Mouse (Mus musculus) megakaryocyte progenitor cell, adult 5-6 weeks (primary cell): ENCODE measurements around the gene Tmem117. TPM values are rescaled to one million over a fixed set of nuclear protein-coding genes. Genes with fewer than 3 reads are reported as not detected.

Experiments used
- ATAC-seq: replicated peaks from 2 replicates; pipeline ENCODE4 v1.8.0; 2016; ENCODE audit warnings: mild to moderate bottlenecking, moderate TSS enrichment, inconsistent platforms; ENCODE audit not compliant: poor library complexity
- total RNA-seq, 2 experiments: library from RNA; stranded (forward) in 1 of 2; stranded (reverse) in 1 of 2; fragments of 157-497, 149-512 nt in 1 of 2; fragments of 200-1000 nt in 1 of 2; gene quantifications; 2 replicates each; pipeline versions ENCODE4 v1.2.3 to v1.2.4; 2015 to 2017

Tmem117 gene
- total RNA-seq (2015) (not detected in 2 replicates), total RNA-seq (2017) (not detected in 2 replicates)

GRCm38 (mm10) chr15:94628830-94629601 is at the start of gene Tmem117:
Gene Tmem117, plus strand, starts transcription at chr15:94629232.
- peak; percentile 76 for ATAC-seq

- no peak for ATAC-seq
Measured at GRCm38 (mm10) chr15:94582000-94582593, 46.9 kb upstream of the Tmem117 start.

- ATAC-seq, result no peak
Measured at GRCm38 (mm10) chr15:94583153-94583552, 45.9 kb upstream of the Tmem117 start.

GRCm38 (mm10) chr15:94584738-94585137 is 44.3 kb upstream of the Tmem117 start:
- ATAC-seq, result 0 out of 2 replicates have a peak, but pooled peaks have one; percentile 40

- no peak for ATAC-seq
Measured at GRCm38 (mm10) chr15:94587826-94588715, 41.0 kb upstream of the Tmem117 start.

- ATAC-seq, result peak; percentile 96
Measured at GRCm38 (mm10) chr15:94589219-94590075, 39.6 kb upstream of the Tmem117 start, which contains the start of gene Twf1. Gene Twf1, minus strand, starts transcription at chr15:94589889.

GRCm38 (mm10) chr15:94590083-94590482 is 38.9 kb upstream of the Tmem117 start:
- ATAC-seq, result no peak

- peak; percentile 30 for ATAC-seq
Measured at GRCm38 (mm10) chr15:94591356-94591755, 37.7 kb upstream of the Tmem117 start.

- ATAC-seq, result no peak
Measured at GRCm38 (mm10) chr15:94593586-94593985, 35.4 kb upstream of the Tmem117 start.

- no peak for ATAC-seq
Measured at GRCm38 (mm10) chr15:94600145-94600707, 28.8 kb upstream of the Tmem117 start.

- ATAC-seq, result peak; percentile 98
Measured at GRCm38 (mm10) chr15:94601339-94601738, 27.7 kb upstream of the Tmem117 start.

GRCm38 (mm10) chr15:94602441-94602840 is 26.6 kb upstream of the Tmem117 start:
- ATAC-seq, result no peak

GRCm38 (mm10) chr15:94607768-94608167 is 21.3 kb upstream of the Tmem117 start:
- no peak for ATAC-seq

GRCm38 (mm10) chr15:94616036-94616435 is 13.0 kb upstream of the Tmem117 start:
- no peak for ATAC-seq

- no peak for ATAC-seq
Measured at GRCm38 (mm10) chr15:94620909-94621308, 8.1 kb upstream of the Tmem117 start.

GRCm38 (mm10) chr15:94628463-94628829 is 586 bp upstream of the Tmem117 start:
- ATAC-seq, result no peak

GRCm38 (mm10) chr15:94630553-94630952 is 1.5 kb downstream of the Tmem117 start:
- no peak for ATAC-seq

- no peak for ATAC-seq
Measured at GRCm38 (mm10) chr15:94634524-94634923, 5.5 kb downstream of the Tmem117 start.

- no peak for ATAC-seq
Measured at GRCm38 (mm10) chr15:94638207-94638606, 9.2 kb downstream of the Tmem117 start.

- no peak for ATAC-seq
Measured at GRCm38 (mm10) chr15:94639126-94639525, 10.1 kb downstream of the Tmem117 start.
